Mouse (Mus musculus) limb, embryonic 14.5 days (tissue): ENCODE data around the gene Cntn2. TPM values are rescaled to one million over a fixed set of nuclear protein-coding genes. Genes with fewer than 3 reads are reported as not detected.

Experiments used
- ATAC-seq: fragments of 200-750 bp; cut with Nextera tagmentation; 2 replicates; pipeline ENCODE4 v1.8.0; 2017; ENCODE audit warnings: low read depth, moderate number of reproducible peaks, moderate TSS enrichment; ENCODE audit not compliant: low FRiP score
- DNase-seq: peaks from one replicate; pipeline ENCODE4 v3.0.0-alpha.2; 2015; ENCODE audit warnings: low spot score
- H3K27ac ChIP-seq: fragments of 300-500 bp; sonication (generic); replicated peaks from 2 replicates; pipeline ENCODE4 v1.5.1; 2014; ENCODE audit warnings: low read depth, mild to moderate bottlenecking, low read length, moderate library complexity, mixed read lengths
- H3K27me3 ChIP-seq: fragments of 300-500 bp; sonication (generic); 2 replicates; pipeline ENCODE4 v1.6.1; 2014; ENCODE audit warnings: low read length, mixed read lengths; ENCODE audit not compliant: control insufficient read depth, insufficient read depth
- H3K36me3 ChIP-seq: fragments of 300-500 bp; sonication (generic); 2 replicates; pipeline ENCODE4 v1.6.1; 2014; ENCODE audit warnings: mild to moderate bottlenecking, low read length, moderate library complexity, mixed read lengths; ENCODE audit not compliant: control insufficient read depth, insufficient read depth
- H3K4me1 ChIP-seq: fragments of 300-500 bp; sonication (generic); 2 replicates; pipeline ENCODE4 v1.6.1; 2014; ENCODE audit warnings: antibody characterized with exemption, low read length, mixed read lengths; ENCODE audit not compliant: control insufficient read depth, insufficient read depth
- H3K4me2 ChIP-seq: fragments of 300-500 bp; sonication (generic); replicated peaks from 2 replicates; pipeline ENCODE4 v1.6.1; 2014; ENCODE audit warnings: low read depth, mild to moderate bottlenecking, low read length, moderate library complexity; ENCODE audit not compliant: severe bottlenecking
- H3K4me3 ChIP-seq: fragments of 300-500 bp; sonication (generic); replicated peaks from 2 replicates; pipeline ENCODE4 v1.5.1; 2014; ENCODE audit warnings: low read length
- H3K9ac ChIP-seq: fragments of 300-500 bp; sonication (generic); 2 replicates; pipeline ENCODE4 v1.6.1; 2014; ENCODE audit warnings: mild to moderate bottlenecking, low read depth, low read length, moderate library complexity; ENCODE audit not compliant: severe bottlenecking
- H3K9me3 ChIP-seq: fragments of 300-500 bp; sonication (generic); 2 replicates; pipeline ENCODE4 v1.6.1; 2016; ENCODE audit warnings: low read length; ENCODE audit not compliant: control insufficient read depth
- POLR2A ChIP-seq: fragments of 200-500 bp; IDR thresholded peaks from 2 replicates; pipeline ENCODE4 v1.8.0; 2012; ENCODE audit warnings: inconsistent platforms, mild to moderate bottlenecking, moderate library complexity, borderline replicate concordance; ENCODE audit not compliant: insufficient read depth, insufficient read length; ENCODE audit errors: extremely low read depth
- WGBS: fragments of 180-500 bp; shearing (Covaris S2); extraction: QIAGEN DNeasy Blood & Tissue Kit; methylation state at CpG from one replicate; pipeline ENCODE4 v1.1.7; 2014; 5-methylcytosine and 5-hydroxymethylcytosine counted together
- polyA plus RNA-seq, 2 experiments: library from polyadenylated mRNA; depleted of rRNA in 1 of 2; stranded (reverse) in 1 of 2; unstranded in 1 of 2; fragments of >200 nt; fragmentation: Nextera tagmentation in 1 of 2; extraction: Ambion mirVana in 1 of 2; gene quantifications; 2 replicates each; pipeline versions ENCODE4 v1.2.1 to v1.2.3; 2012 to 2014

Gene Cntn2
- polyA plus RNA-seq, 2 experiments, result 0.84 to 1.1 TPM

- ATAC-seq (peak; percentile 95), DNase-seq (peak; percentile 94)
- Histone ChIP-seq H3K4me1 (peaks cover 8% of the 10 kb centered on the region), H3K36me3 (no peaks in the 10 kb centered on the region), H3K4me2 (peak within 1 kb of the TSS; percentile 66), H3K27ac (peak within 1 kb of the TSS; percentile 71), H3K9ac (peak within 1 kb of the TSS; percentile 78), H3K9me3 (no peaks in the 10 kb centered on the region), H3K4me3 (peak within 1 kb of the TSS; percentile 85), H3K27me3 (no peaks in the 10 kb centered on the region)
- under 1% methylated on average over 43 of the region's 43 CpGs for WGBS
- peak; percentile 66; the same call in 1 of the 2 replicates for TF ChIP-seq POLR2A
Observed at GRCm38 (mm10) chr1:132476928-132477691, 65.9 kb downstream of the Cntn2 start, which contains the start of gene Rbbp5. Gene Rbbp5 (plus strand): TSS chr1:132477365.

DNA sequence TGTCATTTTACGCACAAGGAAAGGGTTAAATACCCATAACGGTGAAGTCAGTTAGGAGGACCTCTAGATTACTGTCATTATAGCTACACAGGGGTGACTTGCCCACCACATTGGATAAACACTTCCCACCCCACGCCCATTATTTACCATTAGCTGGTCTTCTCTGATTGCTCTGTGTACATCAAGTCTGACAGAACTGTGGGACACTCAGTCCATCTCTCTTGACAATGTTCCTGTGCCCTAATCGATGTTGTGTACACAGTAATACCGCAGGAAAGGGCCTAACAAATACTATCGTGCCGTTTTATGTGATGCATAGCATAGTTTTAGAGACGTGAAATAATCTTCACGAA lies 66.5 kb downstream of the Cntn2 start:
- Histone ChIP-seq H3K9ac (peak overlapping the region; percentile 78), H3K27ac (peak overlapping the region; percentile 71; the same call in 1 of the 2 replicates), H3K4me1 (peaks cover 8% of the 10 kb centered on the region), H3K27me3 (no peaks in the 10 kb centered on the region), H3K36me3 (no peaks in the 10 kb centered on the region), H3K4me2 (peak overlapping the region; percentile 66), H3K4me3 (peak overlapping the region; percentile 85), H3K9me3 (no peaks in the 10 kb centered on the region)
- no peak for TF ChIP-seq POLR2A
- peak; percentile 42; the same call in 1 of the 2 replicates for ATAC-seq
- 5% methylated on average over 9 of the region's 9 CpGs for WGBS
- no peak for DNase-seq

- TF ChIP-seq POLR2A, result no peak
- Histone ChIP-seq H3K27me3 (no peaks in the 10 kb centered on the region), H3K9me3 (no peaks in the 10 kb centered on the region), H3K27ac (no peak overlapping the region), H3K4me1 (peaks cover 8% of the 10 kb centered on the region), H3K4me2 (no peak overlapping the region), H3K4me3 (no peak overlapping the region), H3K9ac (no peak overlapping the region), H3K36me3 (no peaks in the 10 kb centered on the region; the same call in 1 of the 2 replicates)
- 83% methylated on average over 1 of the region's 1 CpGs for WGBS
- ATAC-seq (no peak), DNase-seq (no peak)
Observed at GRCm38 (mm10) chr1:132474496-132474895, 68.6 kb downstream of the Cntn2 start.

GRCm38 (mm10) chr1:132472537-132472936 lies 70.5 kb downstream of the Cntn2 start:
- DNase-seq (no peak), ATAC-seq (no peak)
- no peak overlapping the region for H3K27ac ChIP-seq
- WGBS, result 56% methylated on average over 5 of the region's 5 CpGs
- H3K4me3 ChIP-seq, result no peak overlapping the region
- no peaks in the 10 kb centered on the region for H3K4me1 ChIP-seq
- H3K36me3 ChIP-seq, result peaks cover 4% of the 10 kb centered on the region; the same call in 1 of the 2 replicates
- H3K27me3 ChIP-seq, result no peaks in the 10 kb centered on the region
- H3K9ac ChIP-seq, result no peak overlapping the region
- H3K4me2 ChIP-seq, result no peak overlapping the region
- no peak for TF ChIP-seq POLR2A
- no peaks in the 10 kb centered on the region for H3K9me3 ChIP-seq

DNA sequence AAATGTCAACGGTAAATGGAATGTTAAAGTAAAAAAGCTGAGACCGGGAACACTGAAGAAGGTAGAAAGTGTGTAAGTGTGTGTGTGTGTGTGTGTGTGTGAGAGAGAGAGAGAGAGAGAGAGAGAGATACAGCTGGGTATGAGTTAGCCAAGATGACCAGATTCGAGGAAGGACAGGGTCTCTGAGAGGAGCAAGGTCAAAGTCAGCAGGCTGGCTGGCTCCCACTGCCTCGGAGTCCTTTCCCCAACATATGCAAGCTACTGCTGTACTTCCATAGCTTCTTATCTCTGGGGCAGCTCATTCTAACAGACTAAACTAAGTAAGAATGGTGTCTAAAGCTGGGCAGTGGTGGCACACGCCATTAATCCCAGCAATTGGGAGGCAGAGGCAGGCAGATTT lies 71.6 kb downstream of the Cntn2 start:
- no peak overlapping the region for H3K27ac ChIP-seq
- H3K4me3 ChIP-seq, result no peak overlapping the region
- WGBS, result 83% methylated on average over 5 of the region's 5 CpGs
- no peaks in the 10 kb centered on the region for H3K4me1 ChIP-seq
- ATAC-seq (no peak), DNase-seq (no peak)
- H3K9me3 ChIP-seq, result no peaks in the 10 kb centered on the region
- H3K36me3 ChIP-seq, result peaks cover 11% of the 10 kb centered on the region; the same call in 1 of the 2 replicates
- no peak for TF ChIP-seq POLR2A
- H3K9ac ChIP-seq, result no peak overlapping the region
- no peaks in the 10 kb centered on the region for H3K27me3 ChIP-seq
- no peak overlapping the region for H3K4me2 ChIP-seq
